Mouse (Mus musculus): Measurements from ENCODE around the gene Atrnl1.

The Atrnl1 gene

DNA sequence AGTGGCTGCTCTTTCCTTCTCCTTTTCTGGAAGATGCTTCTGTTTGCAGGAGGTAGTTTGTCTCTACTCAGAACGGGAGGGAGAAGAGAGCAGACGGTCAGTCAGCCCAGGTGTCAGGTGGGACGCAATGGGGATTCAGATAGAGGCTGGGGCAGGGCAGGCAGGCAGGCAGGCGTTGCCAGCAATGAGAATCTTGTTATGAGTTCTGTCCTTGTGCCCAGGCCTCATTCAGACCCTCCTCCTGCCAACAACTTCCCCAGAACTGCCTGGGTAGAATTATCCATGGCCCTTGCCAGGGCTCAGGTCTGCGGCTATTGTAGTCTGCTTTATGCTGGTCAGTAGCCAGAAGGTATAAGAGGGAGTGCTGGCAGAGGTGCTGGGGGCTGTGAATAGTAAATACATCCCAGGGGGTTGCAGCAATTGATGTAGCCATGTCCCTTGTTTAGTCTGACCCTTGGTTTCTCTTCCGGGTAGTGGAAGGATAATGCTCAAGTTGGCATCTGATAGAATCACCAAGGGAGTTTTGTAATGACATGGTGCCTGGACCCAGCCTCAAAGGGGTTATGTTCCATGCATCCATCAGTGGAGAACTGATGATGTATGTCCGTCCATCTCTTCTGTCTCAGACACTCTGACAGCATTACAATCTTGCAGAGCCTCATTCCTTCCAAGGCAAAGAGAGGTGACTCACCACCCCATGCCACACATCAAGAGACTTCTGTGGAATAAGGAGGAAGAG is 554.2 kb downstream of the Atrnl1 start:
- intact Hi-C loops (cut with DNase I), result no loop called here

DNA sequence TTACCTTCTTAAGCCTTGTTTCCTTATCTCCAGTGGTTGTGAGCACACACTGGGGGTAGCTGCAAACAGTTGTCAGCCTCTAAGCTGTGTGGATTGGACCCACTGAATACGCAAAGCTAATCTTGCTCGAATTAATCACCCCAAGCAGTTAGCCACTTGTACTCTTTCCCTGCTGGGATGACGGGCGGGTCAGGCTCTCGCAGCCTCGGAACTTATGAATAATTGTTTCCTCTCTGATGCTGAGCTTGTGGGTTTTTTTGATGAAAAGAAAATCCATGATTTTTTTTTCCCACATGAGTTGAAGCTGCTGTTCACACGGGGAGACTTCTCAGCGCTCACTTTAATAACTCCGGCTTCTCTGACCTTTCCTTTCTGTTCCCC is 554.8 kb downstream of the Atrnl1 start:
- intact Hi-C loops (cut with DNase I), result no loop called here

DNA sequence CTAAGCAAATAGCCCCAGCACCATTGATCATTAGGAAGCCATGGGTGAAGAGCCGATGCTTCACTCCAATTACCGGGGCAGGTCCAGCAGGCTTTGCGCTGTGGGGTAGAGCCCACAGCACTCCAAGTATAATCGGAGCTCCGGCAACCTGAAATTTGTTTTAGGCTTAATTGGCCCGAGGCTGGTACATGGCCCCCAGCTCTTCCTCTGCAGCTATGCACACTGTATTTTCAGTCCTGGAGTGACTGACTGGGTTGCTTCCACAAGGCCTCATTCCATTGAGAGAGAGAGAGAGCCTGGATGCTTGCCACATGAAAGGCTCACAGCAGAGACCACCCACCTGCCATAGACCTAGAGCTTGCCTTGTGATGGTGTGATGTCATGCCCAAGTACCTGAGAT is 555.3 kb downstream of the Atrnl1 start:
- intact Hi-C loops (cut with DNase I), result no loop called here

DNA sequence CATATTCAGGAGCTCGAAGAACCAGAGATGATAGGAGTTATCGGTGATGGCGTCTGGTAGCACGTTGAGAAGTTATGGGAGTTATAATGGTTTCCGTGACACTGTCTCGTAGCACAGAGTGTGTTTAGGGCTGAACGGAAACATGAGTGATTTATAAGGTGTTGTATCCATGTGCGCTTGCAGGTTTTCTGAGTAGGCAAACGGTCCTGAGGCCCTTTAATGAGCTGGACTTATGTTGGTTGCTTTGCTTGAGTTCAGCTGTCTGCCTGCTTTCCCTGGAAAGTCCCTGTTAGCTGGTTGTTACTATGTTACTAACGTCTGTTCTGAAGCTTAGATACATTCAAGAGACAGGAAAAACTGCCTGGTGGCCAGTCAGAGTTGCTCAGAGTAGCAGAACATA is 567.6 kb downstream of the Atrnl1 start:
- intact Hi-C loops (cut with DNase I), result no loop called here

DNA sequence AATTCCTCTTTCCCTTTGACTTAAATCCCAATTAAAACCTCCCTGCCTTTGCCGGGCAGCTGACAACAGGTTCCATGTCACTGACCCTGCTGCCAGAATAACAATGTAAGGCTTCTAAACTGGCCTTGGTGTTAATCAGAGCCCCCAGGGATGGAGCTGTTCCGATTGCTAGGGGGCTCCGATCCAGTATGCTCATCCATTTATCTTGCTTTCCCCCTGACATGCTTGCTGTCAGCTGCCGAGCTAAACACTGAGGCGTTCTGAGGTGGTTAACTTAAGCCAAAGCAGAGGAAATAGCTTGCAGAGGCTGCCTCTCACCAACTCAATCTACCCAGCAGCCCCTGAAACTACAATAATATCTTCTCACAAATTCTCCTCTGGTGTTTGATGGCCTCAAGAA is 569.9 kb downstream of the Atrnl1 start:
- intact Hi-C loops (cut with DNase I), result no loop called here

Small RNA genes lying within 50 kb of the gene (microRNA-seq; reads per million reads assigned to microRNA genes)
- 0 to 0.12 reads per million in 2 experiments for gene Mir5623

All from adrenal gland (tissue).